Mouse (Mus musculus): ENCODE results near the gene Rnf114. TPM values are rescaled to one million over a fixed set of nuclear protein-coding genes. Genes with fewer than 3 reads are reported as not detected.

Rnf114 gene
- polyA plus RNA-seq, 1 experiment from 2014 or later: 131 TPM

- no peak overlapping the region for H3K27ac ChIP-seq
- H3K27me3 ChIP-seq (replicated peaks): no peaks in the 10 kb centered on the region
- WGBS: 95% methylated on average over 9 of the region's 9 CpGs
- H3K9ac ChIP-seq: no peak overlapping the region
- H3K4me1 ChIP-seq: no peaks in the 10 kb centered on the region
- peaks cover 63% of the 10 kb centered on the region for H3K36me3 ChIP-seq (replicated peaks)
- ATAC-seq (replicated peaks): no peak
- no peaks in the 10 kb centered on the region for H3K9me3 ChIP-seq
- no peak overlapping the region for H3K4me3 ChIP-seq
- no peak overlapping the region for H3K4me2 ChIP-seq
These were observed 19.9 kb downstream of the Rnf114 start for GRCm38 (mm10) chr2:167512365-167512764.

GRCm38 (mm10) chr2:167512970-167513369 lies 20.5 kb downstream of the Rnf114 start:
- H3K27ac ChIP-seq: no peak overlapping the region
- no peaks in the 10 kb centered on the region for H3K4me1 ChIP-seq
- H3K9me3 ChIP-seq: no peaks in the 10 kb centered on the region
- no peak overlapping the region for H3K9ac ChIP-seq
- H3K27me3 ChIP-seq (replicated peaks): no peaks in the 10 kb centered on the region
- no peak for ATAC-seq (replicated peaks)
- peaks cover 68% of the 10 kb centered on the region for H3K36me3 ChIP-seq (replicated peaks)
- WGBS: 93% methylated on average over 5 of the region's 5 CpGs
- H3K4me3 ChIP-seq: no peak overlapping the region
- H3K4me2 ChIP-seq: no peak overlapping the region

GRCm38 (mm10) chr2:167514641-167515040 lies 22.2 kb downstream of the Rnf114 start:
- ATAC-seq (replicated peaks): no peak
- Histone ChIP-seq H3K9ac (no peak overlapping the region), H3K4me2 (no peak overlapping the region), H3K27ac (no peak overlapping the region), H3K36me3 (replicated peaks) (peaks cover 67% of the 10 kb centered on the region), H3K4me3 (no peak overlapping the region), H3K4me1 (no peaks in the 10 kb centered on the region), H3K27me3 (replicated peaks) (no peaks in the 10 kb centered on the region), H3K9me3 (no peaks in the 10 kb centered on the region)
- 97% methylated on average over 4 of the region's 4 CpGs for WGBS

- 91% methylated on average over 5 of the region's 5 CpGs for WGBS
- H3K36me3 ChIP-seq (replicated peaks): peaks cover 69% of the 10 kb centered on the region
These were observed 23.2 kb downstream of the Rnf114 start for GRCm38 (mm10) chr2:167515688-167516087.

GRCm38 (mm10) chr2:167519606-167520252 lies 27.3 kb downstream of the Rnf114 start:
- no peak overlapping the region for H3K27ac ChIP-seq
- H3K4me3 ChIP-seq: no peak overlapping the region
- H3K9ac ChIP-seq: no peak overlapping the region
- no peaks in the 10 kb centered on the region for H3K9me3 ChIP-seq
- WGBS: 79% methylated on average over 5 of the region's 5 CpGs
- H3K27me3 ChIP-seq (replicated peaks): no peaks in the 10 kb centered on the region
- no peaks in the 10 kb centered on the region for H3K4me1 ChIP-seq
- no peak for ATAC-seq (replicated peaks)
- no peak overlapping the region for H3K4me2 ChIP-seq
- peaks cover 38% of the 10 kb centered on the region for H3K36me3 ChIP-seq (replicated peaks)

More at GRCm38 (mm10) chr2:167515688-167516087, 23.2 kb downstream of the Rnf114 start:
- H3K9me3 ChIP-seq: no peaks in the 10 kb centered on the region
- H3K4me1 ChIP-seq: no peaks in the 10 kb centered on the region
- H3K27ac ChIP-seq: no peak overlapping the region
- no peak overlapping the region for H3K4me3 ChIP-seq
- no peak overlapping the region for H3K9ac ChIP-seq
- H3K4me2 ChIP-seq: no peak overlapping the region
- no peaks in the 10 kb centered on the region for H3K27me3 ChIP-seq (replicated peaks)
- ATAC-seq (replicated peaks): no peak

GRCm38 (mm10) chr2:167528278-167528677 lies 35.8 kb downstream of the Rnf114 start:
- no peak for ATAC-seq (replicated peaks)
- WGBS: 12% methylated on average over 5 of the region's 5 CpGs

GRCm38 (mm10) chr2:167529935-167530513 lies 37.6 kb downstream of the Rnf114 start:
- H3K4me2 ChIP-seq: no peak overlapping the region
- H3K4me3 ChIP-seq: no peak overlapping the region
- H3K27ac ChIP-seq: no peak overlapping the region
- no peaks in the 10 kb centered on the region for H3K9me3 ChIP-seq
- no peaks in the 10 kb centered on the region for H3K36me3 ChIP-seq (replicated peaks)
- WGBS: 33% methylated on average over 5 of the region's 5 CpGs
- H3K9ac ChIP-seq: no peak overlapping the region
- ATAC-seq (replicated peaks): no peak
- H3K4me1 ChIP-seq: no peaks in the 10 kb centered on the region
- 0 out of 2 replicates have a peak, but pooled peaks cover 1% of the 10 kb centered on the region for H3K27me3 ChIP-seq (replicated peaks)

More at GRCm38 (mm10) chr2:167528278-167528677, 35.8 kb downstream of the Rnf114 start:
- Histone ChIP-seq H3K9me3 (no peaks in the 10 kb centered on the region), H3K4me2 (no peak overlapping the region), H3K36me3 (replicated peaks) (no peaks in the 10 kb centered on the region), H3K27me3 (replicated peaks) (no peaks in the 10 kb centered on the region), H3K4me1 (no peaks in the 10 kb centered on the region), H3K9ac (no peak overlapping the region), H3K4me3 (no peak overlapping the region), H3K27ac (no peak overlapping the region)

GRCm38 (mm10) chr2:167530536-167530935 lies 38.1 kb downstream of the Rnf114 start:
- no peak for ATAC-seq (replicated peaks)
- no peak overlapping the region for H3K4me3 ChIP-seq
- no peak overlapping the region for H3K27ac ChIP-seq
- no peaks in the 10 kb centered on the region for H3K36me3 ChIP-seq (replicated peaks)
- H3K4me2 ChIP-seq: no peak overlapping the region
- H3K9ac ChIP-seq: no peak overlapping the region
- no peaks in the 10 kb centered on the region for H3K4me1 ChIP-seq
- WGBS: 77% methylated on average over 4 of the region's 4 CpGs
- H3K9me3 ChIP-seq: no peaks in the 10 kb centered on the region
- 0 out of 2 replicates have a peak, but pooled peaks cover 4% of the 10 kb centered on the region for H3K27me3 ChIP-seq (replicated peaks)

- 0 out of 2 replicates have a peak, but pooled peaks cover 1% of the 10 kb centered on the region for H3K4me1 ChIP-seq
- H3K9me3 ChIP-seq: no peaks in the 10 kb centered on the region
- H3K9ac ChIP-seq: no peak overlapping the region
- H3K27ac ChIP-seq: no peak overlapping the region
- ATAC-seq (replicated peaks): no peak
- no peaks in the 10 kb centered on the region for H3K36me3 ChIP-seq (replicated peaks)
- peaks cover 17% of the 10 kb centered on the region for H3K27me3 ChIP-seq (replicated peaks)
- H3K4me2 ChIP-seq: no peak overlapping the region
- WGBS: 23% methylated on average over 13 of the region's 13 CpGs
- no peak overlapping the region for H3K4me3 ChIP-seq
These were observed 39.7 kb downstream of the Rnf114 start for GRCm38 (mm10) chr2:167532131-167532530.

GRCm38 (mm10) chr2:167533880-167534279 lies 41.4 kb downstream of the Rnf114 start:
- ATAC-seq (replicated peaks): no peak
- peaks cover 17% of the 10 kb centered on the region for H3K4me1 ChIP-seq

GRCm38 (mm10) chr2:167536320-167536945 lies 44.0 kb downstream of the Rnf114 start:
- Histone ChIP-seq H3K4me2 (no peak overlapping the region), H3K36me3 (replicated peaks) (no peaks in the 10 kb centered on the region), H3K27me3 (replicated peaks) (peaks cover 48% of the 10 kb centered on the region), H3K9ac (no peak overlapping the region), H3K27ac (no peak overlapping the region), H3K9me3 (no peaks in the 10 kb centered on the region), H3K4me3 (no peak overlapping the region), H3K4me1 (peaks cover 25% of the 10 kb centered on the region)
- no peak for ATAC-seq (replicated peaks)
- 54% methylated on average over 10 of the region's 10 CpGs for WGBS

More at GRCm38 (mm10) chr2:167533880-167534279, 41.4 kb downstream of the Rnf114 start:
- Histone ChIP-seq H3K4me2 (no peak overlapping the region), H3K27me3 (replicated peaks) (peaks cover 29% of the 10 kb centered on the region), H3K36me3 (replicated peaks) (no peaks in the 10 kb centered on the region), H3K9me3 (no peaks in the 10 kb centered on the region), H3K4me3 (no peak overlapping the region), H3K9ac (no peak overlapping the region), H3K27ac (no peak overlapping the region)

GRCm38 (mm10) chr2:167537476-167538297 lies 45.2 kb downstream of the Rnf114 start, which contains the start of gene Snai1:
TSS of gene Snai1 (plus strand) at chr2:167538195.
- peak within 1 kb of the TSS; percentile 23 for H3K9ac ChIP-seq
- 1% methylated on average over 58 of the region's 58 CpGs for WGBS
- peaks cover 25% of the 10 kb centered on the region for H3K4me1 ChIP-seq
- no peak within 1 kb of the TSS for H3K27ac ChIP-seq
- H3K4me2 ChIP-seq: peak within 1 kb of the TSS; percentile 87
- peak; percentile 95 for ATAC-seq (replicated peaks)
- H3K4me3 ChIP-seq: peak within 1 kb of the TSS; percentile 46
- peaks cover 49% of the 10 kb centered on the region for H3K27me3 ChIP-seq (replicated peaks)
- H3K9me3 ChIP-seq: no peaks in the 10 kb centered on the region
- H3K36me3 ChIP-seq (replicated peaks): no peaks in the 10 kb centered on the region
